Mouse (Mus musculus) heart, postnatal 14 days (tissue): ENCODE measurements around the gene Padi4. TPM values are rescaled to one million over a fixed set of nuclear protein-coding genes. Genes with fewer than 3 reads are reported as not detected.

Source experiments
- DNase-seq, 2 experiments: peaks; one replicate each; pipeline ENCODE4 v3.0.0; 2021 to 2022
- intact Hi-C: fragments of 180-260 bp; cut with DNase I; formaldehyde crosslinking; loops from one replicate; pipeline ENCODE4 v1.15.1; 2025
- total RNA-seq, 2 experiments: library from RNA; stranded (reverse); gene quantifications; 2 replicates each; pipeline ENCODE4 v1.2.3; 2021

Padi4 gene
- total RNA-seq, 2 experiments from 2014 or later, result 0.74 to 0.78 TPM

DNA sequence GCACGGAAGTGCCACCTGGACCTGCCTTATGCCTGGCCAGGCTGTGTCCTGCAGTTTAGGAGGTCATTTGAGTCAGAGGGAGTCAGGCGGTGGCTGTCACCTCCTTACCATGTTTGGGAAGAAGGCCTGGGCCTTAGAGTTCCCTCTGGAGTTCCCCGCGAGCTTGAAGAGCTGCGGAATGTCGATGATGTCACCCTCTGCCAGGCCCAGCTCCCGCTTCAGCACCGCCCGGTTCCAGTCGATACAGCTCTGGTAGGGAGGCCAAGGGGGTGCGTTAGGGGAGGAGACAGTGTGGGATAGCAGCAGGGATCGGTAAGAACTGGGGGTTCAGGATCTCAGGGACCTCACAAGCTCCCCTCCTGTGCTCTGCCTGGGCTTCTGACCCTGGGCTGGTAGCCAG, 26.1 kb downstream of the Padi4 start:
- DNase-seq, result peak in 1 of 2 experiments; percentile 45

DNA sequence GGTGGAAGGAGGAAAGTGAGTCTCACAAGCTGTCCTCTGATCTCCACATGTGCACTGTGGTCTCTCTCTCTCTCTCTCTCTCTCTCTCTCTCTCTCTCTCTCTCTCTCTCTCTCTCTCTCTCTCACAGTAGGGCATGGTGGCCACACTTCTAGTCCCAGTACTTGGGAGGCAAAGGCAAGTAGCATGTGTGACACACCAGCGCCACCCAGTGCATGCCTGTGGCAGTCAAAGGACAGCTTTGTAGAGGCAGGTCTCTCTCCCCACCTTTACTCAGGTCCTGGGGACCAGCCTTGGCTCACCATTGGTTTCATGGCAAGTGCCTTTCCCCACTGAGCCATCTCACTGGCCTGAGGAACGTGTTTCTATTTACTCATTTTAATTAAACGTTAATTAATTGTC, 29.4 kb downstream of the Padi4 start:
- DNase-seq, result peak; percentile 27 to 64
- intact Hi-C loops, result no loop called here

More for the DNA sequence above, 26.1 kb downstream of the Padi4 start:
- intact Hi-C loops, result no loop called here

DNA sequence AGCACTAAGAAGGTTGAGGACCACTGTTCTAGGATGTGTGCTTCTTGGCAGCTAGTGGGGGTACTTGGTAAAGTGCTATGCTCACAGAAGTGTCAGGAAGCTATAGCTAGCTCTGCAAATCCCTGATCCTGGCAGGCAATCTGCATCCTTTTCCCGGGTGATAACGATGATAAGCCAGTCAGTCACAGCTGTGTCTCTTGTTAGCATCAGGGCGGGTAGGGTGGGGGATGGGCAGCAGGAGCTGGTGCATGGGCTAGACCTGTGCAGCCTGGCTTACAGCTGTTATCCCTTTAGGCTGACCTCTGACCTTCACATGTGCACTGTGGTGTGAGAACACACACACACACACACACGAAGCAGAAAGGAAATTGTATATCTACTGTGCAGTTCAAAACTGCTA, 30.9 kb downstream of the Padi4 start:
- intact Hi-C loops, result no loop called here
- no peak for DNase-seq

DNA sequence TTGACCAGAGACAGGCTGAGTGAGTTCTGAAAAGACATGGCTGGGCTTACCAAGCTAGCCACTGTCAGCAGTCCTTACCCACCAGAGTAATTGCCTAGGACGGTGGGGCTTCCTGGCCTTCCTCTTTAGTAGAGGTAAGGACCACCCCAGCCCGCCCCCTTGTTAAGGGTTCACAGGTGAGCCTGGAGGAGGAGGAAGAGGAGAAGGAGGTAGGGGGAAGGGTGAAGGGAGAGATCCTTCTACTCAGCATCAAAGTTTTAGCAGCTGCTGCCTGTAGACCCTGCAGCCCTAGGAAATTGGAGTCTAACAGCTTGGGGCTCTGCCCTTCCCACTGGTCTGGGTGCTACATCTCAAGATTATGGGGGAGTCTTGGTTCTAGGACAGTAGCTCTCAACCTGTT, 31.5 kb downstream of the Padi4 start, which contains the start of gene Padi6:
TSS of gene Padi6 (minus strand) at position 101 of the 400 bp plus-strand sequence.
- no peak for DNase-seq
- intact Hi-C loops, result no loop called here

DNA sequence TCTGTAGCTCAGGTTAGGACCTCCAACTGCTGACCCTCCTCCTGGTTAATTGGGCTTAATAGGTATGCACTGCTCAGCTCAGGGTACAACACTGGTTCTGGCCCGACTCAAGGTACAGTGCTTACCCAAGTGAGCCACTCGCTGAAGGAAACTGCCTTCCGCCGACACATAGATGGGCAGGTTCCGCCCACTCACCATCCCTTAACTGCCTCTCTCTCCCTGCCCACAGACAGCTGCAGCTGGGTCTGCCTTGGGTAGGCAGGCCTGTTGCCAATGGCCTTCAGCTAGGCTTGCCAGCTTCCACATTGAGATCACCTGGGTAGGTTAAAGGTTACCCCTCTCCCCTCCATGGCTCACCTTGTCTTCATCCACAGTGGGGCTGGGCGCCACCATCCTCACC, 32.6 kb downstream of the Padi4 start:
- DNase-seq, result no peak
- intact Hi-C loops, result no loop called here

DNA sequence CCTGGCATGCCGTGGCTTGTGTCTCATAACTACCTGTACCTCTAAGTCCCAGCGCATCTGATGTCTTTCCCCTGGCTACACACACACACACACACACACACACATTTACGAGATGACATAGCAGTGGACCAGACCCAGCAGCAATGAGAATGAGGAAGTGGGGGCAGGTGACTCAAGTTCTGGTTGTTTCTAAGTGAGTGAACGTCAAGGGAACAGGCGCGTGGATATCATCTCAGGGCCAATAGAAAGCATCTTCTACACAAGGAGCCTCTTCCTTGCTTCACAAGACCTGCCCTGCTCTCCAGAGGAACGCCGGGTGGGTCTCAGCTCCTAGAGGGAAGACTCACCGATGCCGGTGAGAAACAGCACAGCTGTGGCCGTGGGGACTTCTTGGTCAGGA, 33.4 kb downstream of the Padi4 start:
- intact Hi-C loops, result no loop called here
- no peak for DNase-seq

DNA sequence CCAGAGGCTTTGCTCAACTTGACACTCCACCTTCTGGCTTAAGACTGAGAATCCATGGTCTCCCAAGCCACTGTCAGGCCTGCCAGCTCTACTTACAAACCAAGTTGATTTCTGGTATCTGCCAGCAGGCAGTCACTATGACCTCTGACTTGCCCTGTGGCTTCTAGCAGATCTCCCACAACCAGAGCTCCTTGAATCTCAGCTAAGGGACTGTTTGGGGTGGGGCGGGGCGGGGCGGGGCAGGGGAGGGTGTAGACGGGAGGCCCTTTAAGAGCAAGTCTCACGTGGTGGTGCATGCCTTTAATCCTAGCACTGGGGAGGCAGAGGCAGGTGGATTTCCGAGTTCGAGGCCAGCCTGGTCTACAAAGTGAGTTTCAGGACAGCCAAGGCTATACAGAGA, 41.2 kb downstream of the Padi4 start:
- DNase-seq, result no peak
- intact Hi-C loops, result no loop called here

DNA sequence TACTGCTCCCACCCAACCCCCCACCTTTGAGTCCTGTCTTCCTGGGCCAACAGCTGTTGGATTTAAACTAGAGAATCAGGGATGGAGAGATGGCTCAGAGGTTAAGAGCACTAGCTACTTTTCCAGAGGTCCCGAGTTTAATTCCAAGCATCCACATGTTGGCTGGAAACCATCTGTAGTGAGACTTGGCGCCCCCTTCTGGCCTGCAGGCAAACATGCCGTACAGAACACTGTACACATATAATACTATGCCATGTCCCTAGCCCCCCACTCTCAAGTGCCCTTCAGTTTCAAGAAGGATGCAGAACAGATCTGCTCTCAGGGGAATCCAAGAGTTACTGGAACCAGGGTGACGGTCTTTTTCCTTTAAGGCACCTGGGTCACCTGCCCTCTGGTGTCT, 42.4 kb downstream of the Padi4 start:
- intact Hi-C loops, result no loop called here
- no peak for DNase-seq

DNA sequence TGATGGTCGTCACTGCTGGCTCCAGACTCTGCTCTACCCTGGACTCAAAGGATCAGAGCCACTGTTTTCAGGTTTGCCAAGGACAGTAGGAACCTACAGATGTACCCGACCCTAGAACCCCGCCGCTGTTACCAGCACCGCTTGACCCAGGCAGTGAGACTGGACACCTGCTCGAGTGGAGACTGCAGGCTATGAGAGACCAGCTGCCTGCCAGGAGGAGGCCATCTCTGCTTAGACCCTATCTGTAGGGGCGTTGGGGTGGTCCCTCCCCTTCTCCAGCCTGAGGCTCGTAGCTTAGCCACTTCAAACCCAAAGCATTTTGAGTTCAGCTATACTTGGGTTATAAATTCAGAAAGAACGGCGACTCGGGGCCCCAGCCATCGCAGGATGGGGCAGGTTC, 47.1 kb downstream of the Padi4 start:
- intact Hi-C loops, result no loop called here
- no peak for DNase-seq

DNA sequence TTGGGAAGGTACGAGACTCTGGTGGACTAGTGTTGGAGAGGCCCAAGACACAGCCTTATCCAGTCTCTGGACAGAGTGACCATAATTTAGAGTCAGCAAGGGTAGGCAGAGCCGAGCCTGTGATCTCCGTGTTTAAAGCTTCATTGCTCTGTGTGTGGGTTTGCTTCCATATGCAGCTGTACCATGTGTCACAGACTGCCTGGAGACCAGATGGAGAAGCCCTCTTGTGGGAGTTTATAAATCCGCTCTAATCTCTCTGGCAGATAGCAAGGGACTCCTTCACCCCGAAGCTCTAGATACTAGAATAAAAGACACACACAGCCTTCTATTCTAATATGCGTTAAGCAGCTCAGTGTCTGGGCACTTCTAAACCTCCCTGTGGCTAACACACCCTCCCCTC, 49.3 kb downstream of the Padi4 start:
- intact Hi-C loops, result loop anchor here (1.0 to 2.0 kb wide), 2 partner anchors 178 to 232 kb away; no protein-coding TSS in a partner anchor
- no peak for DNase-seq

DNA sequence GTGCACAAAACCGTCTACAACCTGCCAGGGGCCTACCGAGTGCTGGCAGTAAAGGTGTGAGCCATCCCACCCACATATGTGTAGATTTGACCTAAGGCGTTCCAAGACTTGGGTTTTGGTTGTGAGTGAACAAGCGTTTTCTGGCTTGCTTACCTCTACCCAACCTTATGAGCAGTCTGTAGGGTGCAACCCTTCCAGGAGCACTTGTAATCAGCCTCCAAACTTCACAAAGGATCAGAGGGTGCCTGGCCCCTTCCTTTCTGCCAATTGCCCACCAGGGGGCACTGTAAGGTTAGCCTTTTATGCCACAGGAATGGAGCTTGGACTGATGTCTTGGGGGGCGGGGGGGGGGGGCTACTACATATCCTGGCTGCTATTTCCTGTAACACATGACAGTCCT, 50.2 kb downstream of the Padi4 start:
- peak; percentile 35 to 55 for DNase-seq
- intact Hi-C loops, result loop anchor here (1.0 to 2.0 kb wide), 2 partner anchors 178 to 233 kb away; no protein-coding TSS in a partner anchor

DNA sequence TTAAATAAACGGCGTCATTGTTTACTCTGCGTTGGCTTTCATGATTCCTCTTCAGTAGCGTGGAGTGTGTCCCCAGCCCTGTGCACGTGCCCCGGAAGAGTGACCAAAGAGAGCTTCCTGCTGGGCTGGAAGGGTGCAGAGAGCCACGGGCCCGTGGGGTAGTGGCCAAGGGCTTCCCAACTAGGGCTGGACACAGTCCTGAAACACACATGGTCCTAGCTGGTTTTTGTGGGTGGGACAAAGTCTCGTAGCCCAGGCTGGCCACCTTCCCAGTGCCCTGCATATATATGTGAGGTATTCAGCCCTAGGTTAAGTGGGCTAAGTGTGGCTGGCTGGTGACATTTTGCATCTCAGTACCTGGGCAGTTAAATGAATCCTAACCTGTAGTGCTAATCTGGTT, 50.8 kb downstream of the Padi4 start:
- intact Hi-C loops, result no loop called here
- DNase-seq, result no peak

DNA sequence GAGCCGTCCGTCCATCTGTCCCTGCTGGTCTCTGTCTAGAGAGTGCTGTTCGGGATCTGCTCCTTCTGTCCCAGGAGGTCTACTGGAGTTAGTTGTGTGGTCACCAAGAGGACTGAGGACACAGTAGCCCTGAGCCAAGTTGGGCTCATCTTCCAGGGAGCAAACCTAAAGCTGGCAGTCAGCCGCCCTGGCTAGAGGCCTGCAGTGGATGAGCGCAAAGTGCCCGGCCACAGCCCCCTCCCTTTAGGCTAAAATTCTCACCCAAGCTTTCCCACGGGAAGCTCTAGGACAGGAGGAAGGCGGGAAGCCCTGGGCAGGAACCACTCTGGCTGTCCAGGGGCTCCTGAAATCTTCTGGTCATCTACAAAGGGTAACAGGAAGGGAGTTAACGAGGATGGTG, 51.3 kb downstream of the Padi4 start:
- no peak for DNase-seq
- intact Hi-C loops, result no loop called here

DNA sequence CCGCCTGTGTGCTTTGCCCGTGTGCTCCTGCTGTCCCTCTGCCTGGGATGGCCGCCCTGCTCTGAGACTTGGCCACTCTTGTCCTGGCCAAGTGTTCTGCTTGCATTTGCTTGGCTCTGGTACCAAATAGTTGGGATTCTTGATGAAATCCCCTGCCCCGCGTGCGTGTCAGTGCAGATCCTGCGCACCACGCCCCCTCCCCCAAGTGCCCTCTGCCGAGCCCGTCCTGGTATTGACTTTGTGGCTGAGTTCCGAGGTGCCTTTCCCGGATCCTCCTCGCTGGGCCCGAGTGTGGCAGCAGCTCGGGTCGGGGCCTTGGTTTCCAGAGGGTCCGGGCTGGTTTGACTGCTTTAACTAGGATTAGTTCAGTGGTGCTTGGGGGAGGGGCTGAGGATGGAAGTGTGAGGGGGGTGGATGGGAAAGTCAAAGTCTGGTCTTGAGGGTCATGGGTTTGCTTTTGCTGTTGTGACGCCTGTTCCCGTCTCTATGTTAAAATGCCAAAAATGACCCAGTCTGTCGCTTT, 52.0 kb downstream of the Padi4 start:
- intact Hi-C loops, result no loop called here

DNA sequence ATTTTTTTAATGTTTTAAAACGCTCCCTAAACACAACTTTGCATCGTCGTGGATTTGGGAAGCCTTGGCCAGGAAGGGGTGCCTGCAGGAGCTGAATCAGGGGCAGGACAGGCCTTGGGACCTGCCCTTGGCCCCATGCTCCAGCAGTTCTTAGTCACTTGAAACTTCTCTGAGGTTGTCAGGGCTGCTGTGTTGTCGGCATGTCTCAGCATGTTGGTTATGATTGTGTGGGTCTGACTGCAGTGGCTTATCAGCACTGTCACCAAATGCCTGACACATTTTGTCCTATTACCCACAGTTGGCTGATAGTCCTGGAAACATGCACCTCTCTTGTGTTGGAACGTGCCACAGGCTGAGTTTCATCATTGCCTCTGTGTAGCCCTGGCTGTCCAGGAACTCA, 53.9 kb downstream of the Padi4 start:
- intact Hi-C loops, result no loop called here
- DNase-seq, result no peak

More for the DNA sequence above, 52.0 kb downstream of the Padi4 start:
- DNase-seq, result no peak

DNA sequence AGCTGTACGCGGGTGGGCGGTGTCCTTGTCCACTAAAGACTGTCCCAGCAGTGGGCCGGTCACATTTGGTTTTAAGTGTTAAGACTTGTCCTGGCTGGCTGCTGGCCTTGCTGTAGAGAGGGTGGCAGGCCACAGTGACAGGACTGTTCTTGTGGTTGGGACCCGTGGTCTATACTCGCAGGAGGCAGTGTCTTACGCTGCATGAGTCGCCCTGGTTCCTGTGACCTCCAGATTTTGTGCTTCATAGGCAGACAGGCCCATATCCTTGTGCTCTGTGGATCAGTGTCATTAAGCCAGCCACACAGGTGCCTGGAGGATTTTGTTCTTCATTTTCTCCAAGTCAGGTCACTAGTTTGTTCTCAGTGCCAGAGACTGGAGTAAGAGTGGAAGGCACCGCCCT, 55.6 kb downstream of the Padi4 start:
- intact Hi-C loops, result no loop called here
- no peak for DNase-seq

DNA sequence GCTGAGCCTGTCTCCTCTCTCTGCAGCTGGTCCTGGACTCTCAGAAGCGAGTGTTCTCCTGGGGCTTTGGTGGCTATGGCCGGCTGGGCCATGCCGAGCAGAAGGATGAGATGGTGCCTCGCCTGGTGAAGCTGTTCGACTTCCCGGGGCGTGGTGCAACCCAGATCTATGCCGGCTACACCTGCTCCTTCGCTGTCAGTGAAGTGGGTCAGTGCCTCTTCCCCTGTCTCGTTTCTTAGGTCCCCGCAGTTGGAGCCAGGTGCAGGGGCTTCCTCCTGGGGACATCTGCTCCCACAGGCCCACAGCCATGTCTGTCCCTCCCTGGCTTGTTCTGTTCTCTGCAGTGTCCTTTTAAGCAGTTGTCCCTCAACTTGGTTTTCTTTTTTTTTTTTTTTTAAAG, 57.0 kb downstream of the Padi4 start:
- intact Hi-C loops, result no loop called here
- DNase-seq, result no peak

DNA sequence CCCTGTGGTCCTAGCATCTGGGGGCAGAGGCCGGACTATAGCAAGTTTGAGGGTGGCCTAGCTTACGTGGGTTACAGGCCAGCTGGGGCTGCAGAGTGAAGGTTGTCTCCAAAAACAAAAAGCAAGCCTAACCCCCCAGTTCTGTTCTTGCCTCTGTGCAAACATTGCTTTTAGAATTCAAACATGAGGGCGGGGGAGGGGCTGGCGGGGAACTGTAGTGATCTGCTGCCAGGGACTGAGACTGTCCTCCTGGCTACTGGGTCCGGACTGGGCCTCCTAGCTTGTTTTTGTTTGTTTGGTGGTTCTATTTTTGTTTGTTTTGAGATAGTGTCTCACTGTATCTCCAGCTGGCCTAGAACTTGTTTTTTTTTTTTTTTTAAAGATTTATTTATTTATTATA, 59.5 kb downstream of the Padi4 start:
- DNase-seq, result no peak
- intact Hi-C loops, result loop anchor here (5.0 kb wide), 1 partner anchor 157 kb away; no protein-coding TSS in a partner anchor

DNA sequence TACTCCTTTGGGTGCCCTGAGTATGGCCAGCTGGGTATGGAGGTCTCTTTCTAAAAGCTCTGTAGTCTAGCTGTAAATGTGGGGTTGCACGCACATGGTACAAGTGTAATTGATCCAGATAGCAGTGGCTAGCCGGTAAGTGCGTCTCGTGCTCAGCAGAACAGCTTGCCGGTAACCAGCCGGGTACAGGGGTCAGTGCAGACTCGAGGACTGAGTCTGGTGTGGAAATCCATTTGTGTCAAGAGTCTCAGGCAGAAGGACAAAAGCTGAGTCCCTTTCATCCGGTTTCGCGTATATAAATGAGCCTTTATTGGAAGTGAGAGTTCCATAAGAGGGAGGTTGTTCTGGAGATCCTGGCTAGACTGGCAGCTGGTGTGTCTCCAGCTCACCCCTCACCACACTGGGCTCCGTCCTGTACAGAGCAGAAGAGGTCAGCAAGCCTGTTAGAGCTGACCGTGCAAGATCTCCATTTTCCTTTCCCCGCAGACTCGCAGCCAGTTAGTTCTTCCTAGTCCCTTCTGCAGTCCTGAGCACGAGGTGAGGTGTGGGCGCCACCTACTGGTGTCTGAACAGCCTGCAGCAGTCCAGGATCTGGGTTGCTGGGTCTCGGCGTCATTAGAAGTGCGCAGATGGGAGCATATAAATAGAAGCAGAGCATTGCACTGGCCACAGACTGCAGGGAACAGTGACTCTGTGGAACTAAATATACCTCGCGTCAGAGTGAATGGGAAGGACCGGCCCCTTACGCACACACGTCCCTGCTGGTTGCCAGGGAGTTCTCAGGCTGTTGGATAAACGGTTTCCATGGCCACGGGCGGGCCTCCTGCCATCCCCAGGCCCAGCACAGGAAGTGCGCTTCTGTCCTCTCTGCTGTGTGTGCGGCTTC, 60.3 kb downstream of the Padi4 start:
- DNase-seq, result peak; percentile 93 to 96
- intact Hi-C loops, result loop anchor here (1.0 to 5.0 kb wide), 3 partner anchors 34 to 156 kb away; no protein-coding TSS in a partner anchor

DNA sequence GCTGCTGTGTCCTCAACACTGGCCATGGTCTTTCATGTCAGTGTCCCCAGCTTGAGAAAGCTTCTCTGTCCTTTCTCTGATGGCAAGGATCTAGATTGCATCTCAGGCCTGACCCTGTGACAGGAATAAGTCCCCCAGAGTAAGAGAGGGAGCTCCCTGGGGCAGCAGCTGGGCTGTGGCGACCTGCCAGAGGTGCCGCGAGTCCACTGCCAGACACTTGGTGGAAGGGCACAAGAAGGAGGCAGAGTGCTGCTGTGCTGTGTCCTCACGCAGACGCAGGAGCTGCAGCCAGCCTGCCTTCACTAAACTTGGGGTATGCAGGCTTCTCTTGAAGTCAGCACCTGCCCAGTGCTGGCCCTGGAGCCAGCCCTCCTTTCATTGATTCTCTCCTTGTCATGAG, 62.7 kb downstream of the Padi4 start:
- intact Hi-C loops, result loop anchor here (5.0 kb wide), 1 partner anchor 154 kb away; no protein-coding TSS in a partner anchor
- DNase-seq, result peak; percentile 42 to 45

DNA sequence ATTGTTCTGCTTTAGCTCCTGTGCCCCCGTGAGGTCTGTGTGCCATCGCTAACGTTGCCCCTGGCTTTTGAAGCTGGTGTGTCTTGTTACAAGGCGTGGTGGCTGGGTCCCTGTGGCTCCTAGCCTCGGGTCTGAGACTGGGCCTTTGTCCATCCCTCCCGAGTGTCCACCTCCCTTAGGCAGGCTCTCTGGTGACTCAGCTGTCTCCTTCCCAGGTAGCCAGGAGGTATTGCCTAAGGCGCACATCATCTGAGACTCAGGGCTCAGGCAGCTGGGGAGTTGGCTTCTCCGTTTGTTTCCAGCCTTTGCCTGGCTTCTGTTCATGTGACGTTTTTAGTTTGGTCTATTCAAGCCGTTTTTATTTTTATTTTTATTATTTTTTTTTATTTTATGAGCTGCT, 63.3 kb downstream of the Padi4 start:
- intact Hi-C loops, result loop anchor here (5.0 kb wide), 1 partner anchor 153 kb away; no protein-coding TSS in a partner anchor
- DNase-seq, result no peak

DNA sequence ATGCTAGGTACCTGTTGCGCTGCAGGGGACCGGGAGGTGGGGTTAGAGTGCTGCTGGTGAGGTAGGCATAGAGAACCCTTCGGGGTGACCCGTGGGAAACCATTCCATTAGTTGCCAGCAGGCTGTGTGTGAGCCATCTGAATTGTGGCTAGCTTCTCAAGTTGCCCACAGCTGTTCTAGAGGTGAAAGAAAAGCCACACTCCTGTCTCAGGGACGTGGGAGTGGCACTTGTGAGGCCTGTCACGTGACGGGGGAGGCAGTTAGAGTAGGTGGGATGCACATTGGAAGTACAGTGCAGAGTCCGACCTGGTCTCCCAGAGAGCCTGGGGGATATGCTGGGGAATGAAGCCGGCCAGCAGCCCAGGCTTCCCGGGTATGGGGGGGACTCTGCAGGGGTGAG, 64.4 kb downstream of the Padi4 start:
- intact Hi-C loops, result loop anchor here (5.0 kb wide), 1 partner anchor 152 kb away; no protein-coding TSS in a partner anchor
- no peak for DNase-seq
